Mouse (Mus musculus) heart, embryonic 12.5 days (tissue): ENCODE data around the gene Slc25a18. TPM values are rescaled to one million over a fixed set of nuclear protein-coding genes. Genes with fewer than 3 reads are reported as not detected.
A peak's percentile ranks its signal among the peaks of the same experiment; 100 is the strongest.

Source experiments
- ATAC-seq: fragments of 200-750 bp; cut with Nextera tagmentation; 2 replicates; pipeline ENCODE4 v1.8.0; 2017; ENCODE audit warnings: moderate TSS enrichment, moderate library complexity; ENCODE audit not compliant: insufficient number of reproducible peaks, low FRiP score
- H3K27ac ChIP-seq: fragments of 300-500 bp; sonication (generic); 2 replicates; pipeline ENCODE4 v1.5.1; 2016; ENCODE audit warnings: mild to moderate bottlenecking, moderate library complexity; ENCODE audit not compliant: poor library complexity, severe bottlenecking
- H3K27me3 ChIP-seq: fragments of 300-500 bp; sonication (generic); replicated peaks from 2 replicates; pipeline ENCODE4 v1.6.1; 2016; ENCODE audit warnings: mild to moderate bottlenecking, moderate library complexity
- H3K36me3 ChIP-seq: fragments of 300-500 bp; sonication (generic); 2 replicates; pipeline ENCODE4 v1.6.1; 2016; ENCODE audit warnings: mild to moderate bottlenecking, moderate library complexity
- H3K4me1 ChIP-seq: fragments of 300-500 bp; sonication (generic); replicated peaks from 2 replicates; pipeline ENCODE4 v1.6.1; 2016; ENCODE audit warnings: mild to moderate bottlenecking
- H3K4me2 ChIP-seq: fragments of 300-500 bp; sonication (generic); 2 replicates; pipeline ENCODE4 v1.6.1; 2016; ENCODE audit warnings: mild to moderate bottlenecking, moderate library complexity
- H3K4me3 ChIP-seq: fragments of 300-500 bp; sonication (generic); 2 replicates; pipeline ENCODE4 v1.5.1; 2016; ENCODE audit warnings: mild to moderate bottlenecking
- H3K9ac ChIP-seq: fragments of 300-500 bp; sonication (generic); 2 replicates; pipeline ENCODE4 v1.6.1; 2016; ENCODE audit warnings: mild to moderate bottlenecking, moderate library complexity
- H3K9me3 ChIP-seq: fragments of 300-500 bp; sonication (generic); replicated peaks from 2 replicates; pipeline ENCODE4 v1.6.1; 2016; ENCODE audit warnings: mild to moderate bottlenecking, moderate library complexity
- whole genome bisulfite sequencing: fragments of 180-500 bp; shearing (Covaris S2); methylation state at CpG from one replicate; pipeline ENCODE4 v1.1.7; 2016; 5-methylcytosine and 5-hydroxymethylcytosine counted together
- polyA plus RNA-seq: library from polyadenylated mRNA; unstranded; fragments of >200 nt; fragmentation: Nextera tagmentation; extraction: Ambion mirVana; gene quantifications from 2 replicates; pipeline ENCODE4 v1.2.1, GENCODE M21; 2016

Gene Slc25a18
- polyA plus RNA-seq, 1 experiment from 2014 or later = 0.28 TPM

DNA sequence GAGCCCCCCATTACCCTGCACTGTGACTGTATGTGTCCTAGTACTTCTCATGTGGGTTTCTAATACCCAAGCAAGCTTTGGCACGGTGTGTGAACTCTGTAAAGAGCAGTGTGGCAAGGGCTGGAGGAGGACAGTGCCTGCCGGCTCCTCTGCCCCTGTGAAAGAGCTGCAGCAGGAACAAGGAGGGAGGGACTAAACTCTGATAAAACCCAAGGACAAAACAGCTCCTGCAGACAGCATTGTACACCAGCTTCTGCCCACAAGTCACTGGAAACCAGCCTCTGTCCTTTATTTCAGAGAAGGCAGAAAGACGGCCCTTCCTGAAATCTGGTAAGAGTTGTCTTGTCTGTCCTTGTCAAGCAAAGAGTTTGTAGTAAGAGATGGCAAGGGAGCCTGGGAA lies 2.9 kb downstream of the Slc25a18 start:
- ATAC-seq = no peak
- Histone ChIP-seq H3K9ac (no peak overlapping the region), H3K4me3 (no peak overlapping the region), H3K9me3 (no peaks in the 10 kb centered on the region), H3K36me3 (no peaks in the 10 kb centered on the region), H3K4me1 (peaks cover 18% of the 10 kb centered on the region), H3K27me3 (no peaks in the 10 kb centered on the region), H3K27ac (no peak overlapping the region), H3K4me2 (no peak overlapping the region)
- WGBS = 54% methylated on average over 3 of the region's 3 CpGs

DNA sequence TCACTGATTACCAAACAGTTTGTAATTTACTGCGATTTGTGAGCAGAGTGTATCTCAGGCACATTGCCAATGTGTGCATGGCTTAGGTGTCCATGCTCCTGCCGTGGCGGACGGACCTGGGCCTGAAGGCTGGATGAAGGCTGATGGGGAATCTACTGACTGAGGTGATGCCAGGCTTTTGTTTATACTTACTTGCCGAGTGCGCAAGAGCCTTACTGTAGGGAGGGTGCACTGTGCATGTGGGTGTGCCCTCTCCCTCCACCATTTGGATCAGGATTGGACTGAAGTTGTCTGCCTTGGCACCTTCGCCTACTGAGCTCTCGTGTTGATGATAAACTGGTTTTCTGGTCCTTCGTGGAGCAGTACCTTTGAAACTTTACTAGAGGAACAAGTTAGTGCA lies 4.2 kb downstream of the Slc25a18 start:
- H3K27me3 ChIP-seq = no peaks in the 10 kb centered on the region
- peaks cover 18% of the 10 kb centered on the region for H3K4me1 ChIP-seq
- no peaks in the 10 kb centered on the region for H3K9me3 ChIP-seq
- no peak for ATAC-seq
- H3K27ac ChIP-seq = no peak overlapping the region
- no peak overlapping the region for H3K4me2 ChIP-seq
- no peaks in the 10 kb centered on the region for H3K36me3 ChIP-seq
- no peak overlapping the region for H3K9ac ChIP-seq
- H3K4me3 ChIP-seq = no peak overlapping the region
- 77% methylated on average over 9 of the region's 9 CpGs for whole genome bisulfite sequencing

DNA sequence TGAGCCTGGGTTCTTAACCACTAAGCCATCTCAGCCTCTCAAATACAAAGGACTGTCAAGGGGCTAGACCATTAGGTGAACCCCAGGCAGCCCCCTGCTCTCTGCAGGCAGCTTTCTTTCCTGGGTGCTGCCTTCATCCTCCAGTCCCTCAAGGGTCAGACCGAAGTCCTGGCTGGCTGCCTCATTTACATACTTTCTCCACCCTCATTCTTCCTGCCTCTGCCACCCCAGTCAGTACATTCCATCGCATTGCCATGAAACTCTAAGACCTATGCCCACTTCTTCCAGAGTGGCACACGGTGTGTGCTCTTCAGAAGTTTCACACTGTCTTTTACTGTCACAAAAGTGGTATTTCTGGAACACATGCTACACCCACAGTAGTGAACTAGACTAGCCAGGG lies 4.8 kb downstream of the Slc25a18 start:
- Histone ChIP-seq H3K4me1 (peaks cover 18% of the 10 kb centered on the region), H3K9ac (no peak overlapping the region), H3K27me3 (no peaks in the 10 kb centered on the region), H3K9me3 (no peaks in the 10 kb centered on the region), H3K36me3 (no peaks in the 10 kb centered on the region), H3K4me3 (no peak overlapping the region), H3K4me2 (no peak overlapping the region), H3K27ac (no peak overlapping the region)
- 57% methylated on average over 3 of the region's 3 CpGs for WGBS
- no peak for ATAC-seq

DNA sequence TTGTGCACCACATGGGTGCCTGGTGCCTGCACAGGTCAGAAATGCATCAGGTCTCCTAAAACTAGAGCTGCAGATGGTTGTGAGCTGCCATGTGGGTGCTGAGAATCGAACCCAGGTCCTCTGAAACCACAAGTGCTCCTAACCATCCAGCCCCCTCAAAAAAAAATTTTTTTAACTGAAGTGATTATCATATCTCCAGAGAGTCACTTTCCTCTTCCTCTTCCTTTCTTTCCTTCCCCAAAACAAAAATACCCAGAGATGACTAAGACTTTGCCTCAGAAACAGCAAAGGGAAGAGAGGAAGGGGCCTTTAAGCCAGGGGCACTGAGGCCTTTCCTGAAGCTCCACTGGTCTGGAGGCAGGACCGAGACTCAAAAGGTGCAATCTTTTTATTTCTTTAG lies 9.6 kb downstream of the Slc25a18 start:
- Histone ChIP-seq H3K4me3 (no peak overlapping the region), H3K9me3 (no peaks in the 10 kb centered on the region), H3K27me3 (no peaks in the 10 kb centered on the region), H3K36me3 (no peaks in the 10 kb centered on the region), H3K9ac (no peak overlapping the region), H3K27ac (no peak overlapping the region), H3K4me1 (peaks cover 17% of the 10 kb centered on the region), H3K4me2 (no peak overlapping the region)
- 86% methylated on average over 2 of the region's 2 CpGs for WGBS
- ATAC-seq = no peak

DNA sequence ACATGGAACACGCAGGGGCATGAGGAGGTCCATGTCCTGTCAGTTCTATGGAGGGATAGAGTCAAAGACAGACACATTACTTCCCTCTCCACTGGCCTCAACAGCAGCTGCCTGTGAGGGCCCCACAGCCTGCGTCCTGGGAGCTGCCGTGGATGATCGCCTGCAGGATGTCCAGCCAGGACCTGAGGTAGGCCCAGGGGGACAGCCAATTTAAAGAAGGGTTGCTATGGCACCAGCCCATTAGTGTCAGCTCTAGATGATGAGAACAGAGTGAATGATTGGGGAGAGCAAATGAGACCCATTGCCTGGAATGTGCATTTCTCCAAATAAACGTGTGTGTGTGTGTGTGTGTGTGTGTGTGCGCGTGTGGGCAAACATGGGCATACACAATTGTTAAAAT lies 11.0 kb downstream of the Slc25a18 start:
- H3K4me1 ChIP-seq = peaks cover 12% of the 10 kb centered on the region
- no peak overlapping the region for H3K4me2 ChIP-seq
- H3K27ac ChIP-seq = no peak overlapping the region
- H3K9ac ChIP-seq = no peak overlapping the region
- no peak for ATAC-seq
- H3K4me3 ChIP-seq = no peak overlapping the region
- H3K36me3 ChIP-seq = peaks cover 4% of the 10 kb centered on the region
- 74% methylated on average over 7 of the region's 7 CpGs for WGBS
- H3K9me3 ChIP-seq = no peaks in the 10 kb centered on the region
- no peaks in the 10 kb centered on the region for H3K27me3 ChIP-seq

DNA sequence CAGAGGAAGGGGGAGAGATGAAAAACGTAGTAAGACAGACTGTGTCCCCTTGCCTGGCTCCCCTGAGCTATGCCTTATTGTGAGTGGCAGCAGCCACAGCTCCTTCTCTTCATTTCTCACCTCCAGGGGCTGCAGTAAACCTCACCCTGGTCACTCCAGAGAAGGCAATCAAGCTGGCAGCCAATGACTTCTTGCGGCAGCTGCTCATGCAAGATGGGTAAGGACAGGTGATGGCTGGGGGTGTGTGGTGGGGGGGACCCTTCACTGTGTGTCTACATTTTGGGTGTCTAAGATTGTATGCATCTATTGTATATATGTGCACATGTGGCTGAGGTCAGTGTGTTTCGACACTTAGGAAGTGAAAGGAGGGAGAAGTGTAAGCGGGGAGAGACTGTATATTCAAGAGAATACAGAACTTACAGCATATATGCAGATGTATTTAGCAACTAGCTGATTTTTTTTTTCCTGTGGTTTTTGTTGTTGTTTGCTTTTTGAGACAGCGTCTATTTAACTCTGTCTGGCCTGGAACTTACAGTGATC lies 14.8 kb downstream of the Slc25a18 start:
- Histone ChIP-seq H3K36me3 (peaks cover 21% of the 10 kb centered on the region), H3K27ac (no peak overlapping the region), H3K4me1 (peaks cover 23% of the 10 kb centered on the region), H3K9ac (no peak overlapping the region), H3K27me3 (no peaks in the 10 kb centered on the region), H3K4me3 (no peak overlapping the region), H3K9me3 (no peaks in the 10 kb centered on the region), H3K4me2 (no peak overlapping the region)
- ATAC-seq = no peak
- 79% methylated on average over 5 of the region's 5 CpGs for WGBS

DNA sequence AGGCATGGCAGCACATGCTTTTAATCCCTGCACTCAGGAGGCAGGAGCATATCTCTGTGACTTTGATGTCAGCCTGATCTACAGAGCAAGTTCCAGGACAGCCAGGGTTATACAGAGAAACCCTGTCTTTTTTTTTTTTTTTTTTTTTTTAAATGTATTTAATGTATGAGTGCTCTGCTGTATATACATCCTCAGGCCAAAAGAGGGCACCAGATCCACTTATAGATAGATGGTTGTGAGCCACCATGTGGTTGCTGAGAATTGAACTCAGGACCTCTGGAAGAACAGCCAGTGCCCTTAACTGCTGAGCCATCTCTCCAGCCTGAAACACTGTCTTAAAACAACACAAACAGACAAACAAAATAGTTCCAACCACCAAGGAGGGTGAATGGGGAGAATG lies 15.5 kb downstream of the Slc25a18 start:
- ATAC-seq = no peak
- no peaks in the 10 kb centered on the region for H3K9me3 ChIP-seq
- H3K9ac ChIP-seq = no peak overlapping the region

DNA sequence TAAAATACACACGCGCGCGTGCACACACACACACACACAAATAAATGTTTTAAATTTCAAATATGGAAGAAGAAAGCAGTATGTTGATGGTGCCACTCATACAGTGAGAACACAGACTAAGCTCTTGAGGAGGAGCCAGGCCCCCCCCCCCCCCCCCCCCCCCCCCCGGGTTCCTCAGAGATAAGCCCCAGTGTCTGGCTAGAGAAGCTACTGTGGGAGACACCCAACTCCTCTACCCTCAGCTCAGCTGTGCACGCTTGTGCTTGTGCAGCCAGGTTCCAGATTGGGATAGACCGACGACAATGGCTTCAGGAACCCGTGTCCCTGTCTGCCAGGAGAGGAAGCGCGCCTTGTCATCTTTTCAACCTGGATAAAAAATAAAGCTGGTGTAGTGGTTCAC lies 16.8 kb downstream of the Slc25a18 start:
- peak; percentile 53; the same call in 1 of the 2 replicates for ATAC-seq

More for the DNA sequence above, 15.5 kb downstream of the Slc25a18 start:
- no peaks in the 10 kb centered on the region for H3K27me3 ChIP-seq
- peaks cover 28% of the 10 kb centered on the region for H3K36me3 ChIP-seq
- H3K4me1 ChIP-seq = peaks cover 23% of the 10 kb centered on the region
- no peak overlapping the region for H3K4me3 ChIP-seq
- no peak overlapping the region for H3K27ac ChIP-seq
- no peak overlapping the region for H3K4me2 ChIP-seq

DNA sequence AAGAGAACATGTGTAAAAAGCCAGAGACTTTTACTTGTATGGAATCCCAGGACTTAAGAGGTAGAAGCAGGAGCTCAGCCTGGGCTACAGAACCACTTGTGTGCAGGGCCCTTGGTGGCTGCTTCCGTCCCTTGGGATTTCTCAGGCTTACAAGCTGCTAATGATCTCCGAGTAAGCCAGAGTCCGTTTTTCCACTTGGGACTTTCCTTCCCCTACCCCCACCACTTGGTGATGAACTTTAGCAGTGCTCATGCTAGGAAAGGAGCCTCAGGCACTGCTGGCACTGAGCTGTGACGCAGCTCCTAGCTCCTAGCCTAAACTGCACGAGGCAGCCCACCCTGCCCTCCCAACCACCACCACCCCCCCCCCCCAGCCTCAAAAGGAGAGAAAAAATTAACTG lies 17.3 kb downstream of the Slc25a18 start:
- Histone ChIP-seq H3K27ac (no peak overlapping the region), H3K4me3 (no peak overlapping the region), H3K36me3 (peaks cover 46% of the 10 kb centered on the region), H3K4me2 (no peak overlapping the region), H3K9ac (no peak overlapping the region), H3K4me1 (peaks cover 16% of the 10 kb centered on the region), H3K9me3 (no peaks in the 10 kb centered on the region), H3K27me3 (no peaks in the 10 kb centered on the region)
- WGBS = 78% methylated on average over 5 of the region's 5 CpGs
- ATAC-seq = no peak

More for the DNA sequence above, 16.8 kb downstream of the Slc25a18 start:
- H3K27me3 ChIP-seq = no peaks in the 10 kb centered on the region
- no peaks in the 10 kb centered on the region for H3K9me3 ChIP-seq
- peaks cover 17% of the 10 kb centered on the region for H3K4me1 ChIP-seq
- H3K4me3 ChIP-seq = no peak overlapping the region
- H3K27ac ChIP-seq = no peak overlapping the region
- no peak overlapping the region for H3K4me2 ChIP-seq
- peaks cover 41% of the 10 kb centered on the region for H3K36me3 ChIP-seq
- H3K9ac ChIP-seq = no peak overlapping the region
- WGBS = 71% methylated on average over 11 of the region's 11 CpGs

DNA sequence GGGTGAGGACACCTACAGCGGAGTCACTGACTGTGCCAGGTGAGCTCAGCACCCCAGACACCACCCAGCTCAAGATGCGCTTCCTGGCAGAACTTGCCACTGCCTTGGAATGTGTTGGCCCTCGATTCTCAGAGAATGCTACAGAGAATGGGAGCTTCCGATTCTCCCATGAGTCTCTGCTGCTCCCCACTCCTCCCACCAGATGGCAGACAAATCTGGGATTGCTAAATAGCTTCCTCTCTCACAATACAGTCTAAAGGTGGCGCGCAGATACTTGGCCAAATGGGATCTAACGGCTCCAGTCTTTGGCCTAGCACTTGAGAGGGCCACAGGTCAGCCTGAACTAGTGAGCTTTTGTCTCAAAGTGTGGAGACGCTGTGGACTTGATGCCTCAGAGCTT lies 19.6 kb downstream of the Slc25a18 start:
- H3K27me3 ChIP-seq = no peaks in the 10 kb centered on the region
- no peak for ATAC-seq
- H3K4me3 ChIP-seq = no peak overlapping the region
- H3K36me3 ChIP-seq = peaks cover 69% of the 10 kb centered on the region
- H3K9me3 ChIP-seq = no peaks in the 10 kb centered on the region
- H3K4me2 ChIP-seq = no peak overlapping the region
- 89% methylated on average over 8 of the region's 8 CpGs for WGBS
- peaks cover 12% of the 10 kb centered on the region; the same call in 1 of the 2 replicates for H3K4me1 ChIP-seq
- no peak overlapping the region for H3K27ac ChIP-seq
- no peak overlapping the region for H3K9ac ChIP-seq

DNA sequence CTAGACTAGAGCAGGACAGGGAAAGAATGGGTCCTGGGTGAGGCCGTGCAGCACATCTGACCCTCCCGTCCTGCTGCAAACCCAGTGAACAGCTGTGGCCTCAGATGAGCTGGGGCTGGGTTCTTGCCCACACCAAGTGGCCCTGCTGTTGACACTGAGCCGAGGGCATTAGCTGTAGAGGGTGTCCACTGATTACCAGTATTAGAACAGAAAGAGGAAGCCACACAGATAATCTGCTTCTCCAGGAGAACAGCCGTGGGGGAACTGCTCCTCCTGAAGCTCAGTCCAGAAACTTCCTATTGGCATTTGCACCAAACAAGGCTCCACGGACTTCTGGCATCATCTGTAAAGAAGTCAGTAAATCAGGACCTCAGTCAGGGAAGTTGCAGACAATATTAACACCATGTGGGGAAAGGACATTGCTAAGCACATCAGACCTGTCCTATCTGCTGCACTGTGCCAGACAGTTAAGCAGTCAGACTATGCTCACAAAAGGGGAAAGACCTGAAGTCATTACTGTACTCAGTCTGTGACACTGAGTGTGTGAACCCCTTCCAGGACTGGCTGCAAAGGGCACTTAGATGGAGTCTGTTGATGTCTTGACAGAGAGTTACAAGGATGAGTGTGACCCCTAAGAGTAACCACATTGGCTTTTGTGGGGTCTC lies 22.2 kb downstream of the Slc25a18 start:
- WGBS = 70% methylated on average over 5 of the region's 5 CpGs

DNA sequence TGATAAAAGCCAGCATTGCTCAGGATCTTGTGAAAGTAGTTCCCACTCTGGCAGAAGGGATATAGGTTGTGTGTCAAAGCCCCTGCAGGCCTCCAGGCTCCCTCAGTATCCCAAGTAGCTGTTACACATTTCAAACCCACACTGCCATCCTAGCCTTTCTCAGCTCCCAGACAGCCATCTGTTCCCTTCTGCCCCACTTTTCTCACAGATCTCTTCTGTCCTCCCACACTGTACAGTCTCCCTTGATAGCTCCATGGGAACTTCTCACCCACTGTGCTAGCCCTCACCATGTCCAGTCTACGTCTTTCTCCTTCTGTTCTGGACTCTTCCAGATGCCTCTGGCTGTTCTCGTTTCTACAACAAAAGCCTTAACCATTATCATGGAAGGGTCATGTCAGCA lies 22.7 kb downstream of the Slc25a18 start:
- no peaks in the 10 kb centered on the region for H3K27me3 ChIP-seq
- no peak for ATAC-seq
- no peak overlapping the region for H3K27ac ChIP-seq
- 82% methylated on average over 2 of the region's 2 CpGs for WGBS
- H3K4me1 ChIP-seq = 0 out of 2 replicates have a peak, but pooled peaks cover 3% of the 10 kb centered on the region
- no peak overlapping the region for H3K4me3 ChIP-seq
- H3K9ac ChIP-seq = no peak overlapping the region
- no peak overlapping the region for H3K4me2 ChIP-seq
- H3K9me3 ChIP-seq = no peaks in the 10 kb centered on the region
- peaks cover 94% of the 10 kb centered on the region for H3K36me3 ChIP-seq

More for the DNA sequence above, 22.2 kb downstream of the Slc25a18 start:
- H3K4me2 ChIP-seq = no peak overlapping the region
- no peak overlapping the region for H3K9ac ChIP-seq
- no peak overlapping the region for H3K27ac ChIP-seq
- H3K36me3 ChIP-seq = peaks cover 88% of the 10 kb centered on the region
- H3K27me3 ChIP-seq = no peaks in the 10 kb centered on the region
- no peak for ATAC-seq
- H3K4me3 ChIP-seq = no peak overlapping the region
- no peaks in the 10 kb centered on the region for H3K9me3 ChIP-seq
- H3K4me1 ChIP-seq = peaks cover 7% of the 10 kb centered on the region; the same call in 1 of the 2 replicates
